Mouse (Mus musculus) left cerebral cortex, adult 11 months (tissue): ENCODE data around the gene Slc36a3.
"Not testable (repeated sequence)": the region's sequence is repeated elsewhere in the genome, so short reads cannot be mapped to it uniquely, and the experiment has no call there.

Experiments used
- DNase-seq: peaks from one replicate; pipeline ENCODE4 v3.0.0; 2022; ENCODE audit warnings: low spot score

Slc36a3 gene

DNA sequence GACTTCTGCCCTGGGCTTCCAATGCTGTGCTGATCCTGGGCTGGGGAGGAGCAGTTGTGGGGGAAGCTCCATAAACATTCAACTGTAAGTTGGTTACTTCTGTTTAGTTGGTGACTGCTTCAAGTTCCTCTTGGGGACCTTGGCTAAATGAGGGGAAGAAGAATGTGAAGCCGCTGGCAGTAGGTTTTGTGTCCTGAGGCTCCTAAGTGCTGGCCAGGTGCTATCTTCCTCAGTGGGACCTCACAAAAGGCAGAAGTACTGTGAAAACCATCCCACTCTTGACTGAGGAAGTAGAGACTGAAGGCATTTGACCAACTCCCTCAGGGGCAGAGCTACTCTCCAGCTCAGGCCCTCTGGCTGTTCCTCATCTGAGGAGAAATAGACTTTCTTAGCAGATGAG is 44.9 kb downstream of the Slc36a3 start:
- DNase-seq: no peak

DNA sequence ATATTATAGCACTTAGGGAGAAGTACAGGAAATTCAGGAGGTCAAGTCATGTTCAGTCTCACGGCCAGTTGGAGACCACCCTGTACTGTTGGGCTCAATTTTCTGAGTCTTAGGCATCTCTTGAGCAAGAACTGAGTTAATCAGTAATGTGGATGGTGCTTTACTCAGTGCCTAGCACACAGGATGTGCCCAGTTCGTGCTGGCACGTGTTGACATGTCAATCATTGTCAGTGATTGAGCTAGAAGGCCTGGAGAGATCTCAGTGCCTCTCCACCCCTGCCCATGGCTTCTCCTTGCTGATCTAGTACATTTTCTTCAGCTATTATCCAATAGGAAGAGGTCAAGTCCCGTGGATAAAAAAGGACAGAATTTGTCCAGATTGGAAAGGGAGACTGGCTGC is 46.1 kb downstream of the Slc36a3 start:
- DNase-seq: no peak

DNA sequence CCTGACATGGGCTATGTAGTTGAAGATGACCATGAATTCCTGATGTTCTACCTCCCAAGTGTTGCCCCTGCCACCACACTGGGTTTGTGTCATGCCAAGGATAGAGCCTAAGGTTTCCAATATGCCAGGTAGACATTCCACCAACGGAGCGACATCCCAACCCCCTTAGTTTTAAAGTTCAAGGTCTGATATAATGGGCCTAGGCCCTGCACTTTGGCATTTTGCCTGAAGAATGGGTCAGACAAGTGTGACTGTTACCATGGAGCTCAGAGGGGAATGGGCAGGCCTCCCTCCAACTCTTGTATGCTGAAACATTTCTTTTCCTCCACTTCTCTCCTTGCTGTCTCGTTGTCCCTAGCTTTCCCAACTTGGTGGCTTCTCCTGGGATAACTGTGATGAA is 48.3 kb downstream of the Slc36a3 start:
- no peak for DNase-seq

DNA sequence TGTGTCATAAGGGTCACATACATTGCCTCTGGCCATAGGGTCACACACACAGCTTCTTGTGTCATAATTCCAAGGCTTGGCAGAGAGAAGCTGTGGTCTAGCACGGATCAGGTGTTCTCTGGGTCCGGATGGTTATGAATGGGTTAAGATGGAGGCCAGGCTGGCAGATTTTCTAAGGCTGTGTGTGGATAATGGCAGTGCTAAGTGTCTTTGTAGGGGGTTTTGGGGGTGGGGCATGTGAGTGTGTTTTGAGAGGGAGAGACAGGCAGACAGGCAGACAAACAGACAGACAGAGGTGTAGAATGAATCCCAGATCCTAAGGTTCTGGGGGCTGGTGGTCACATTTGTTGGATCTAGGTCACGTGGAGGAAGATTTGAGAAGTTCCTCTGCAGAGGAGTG is 49.5 kb downstream of the Slc36a3 start:
- DNase-seq: no peak

DNA sequence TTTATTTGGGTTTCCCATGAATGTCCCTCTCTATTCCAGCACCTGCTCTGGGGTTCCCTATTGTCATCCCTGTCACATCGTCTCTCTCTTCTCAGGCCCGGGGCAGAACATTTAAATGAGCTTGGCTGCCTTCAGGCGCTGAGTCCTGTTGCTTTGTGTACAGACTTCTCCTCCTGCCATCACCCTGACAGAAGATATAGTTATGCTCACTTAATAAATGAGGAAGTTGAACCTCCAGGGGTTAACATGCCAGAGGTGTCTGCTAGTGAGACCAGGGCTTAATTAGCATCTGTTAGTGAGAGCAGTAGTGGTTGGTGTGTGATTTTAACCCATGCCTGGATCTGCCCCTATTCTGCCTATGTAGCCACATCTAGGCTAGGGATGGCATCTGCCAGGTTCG is 51.6 kb downstream of the Slc36a3 start:
- DNase-seq: no peak

DNA sequence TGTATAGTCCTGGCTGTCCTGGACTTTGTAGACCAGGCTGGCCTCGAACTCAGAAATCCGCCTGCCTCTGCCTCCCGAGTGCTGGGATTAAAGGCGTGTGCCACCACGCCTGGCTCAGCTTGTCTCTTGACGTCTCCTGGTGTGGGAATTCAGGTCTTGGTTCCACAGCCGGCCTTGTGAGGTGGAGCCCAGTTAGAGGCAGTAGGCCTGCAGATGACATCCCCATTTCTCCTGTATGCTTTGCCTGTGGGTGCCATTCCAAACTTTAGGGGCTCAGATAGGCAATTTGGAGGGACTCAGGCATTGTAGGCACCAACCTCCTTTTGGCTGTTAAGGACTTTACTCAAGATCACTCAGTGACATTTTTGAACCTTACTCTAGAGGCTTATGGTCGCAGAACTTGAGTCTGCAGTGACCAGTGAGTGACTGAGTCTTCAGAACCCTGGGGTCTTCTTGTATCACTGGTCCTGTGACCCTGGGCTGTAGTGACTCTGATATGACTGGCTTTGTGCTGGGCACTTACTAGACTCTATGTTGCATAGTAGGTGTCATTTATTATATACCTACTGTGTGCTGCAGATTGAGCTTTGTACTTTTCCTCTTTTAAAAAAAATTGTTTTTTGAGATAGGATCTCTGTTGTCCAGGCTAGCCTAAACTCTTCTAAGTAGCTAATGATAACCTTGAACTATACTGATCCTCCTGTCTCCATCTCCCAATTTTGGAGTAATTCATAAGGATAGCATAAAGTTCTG is 52.3 kb downstream of the Slc36a3 start:
- no peak for DNase-seq

DNA sequence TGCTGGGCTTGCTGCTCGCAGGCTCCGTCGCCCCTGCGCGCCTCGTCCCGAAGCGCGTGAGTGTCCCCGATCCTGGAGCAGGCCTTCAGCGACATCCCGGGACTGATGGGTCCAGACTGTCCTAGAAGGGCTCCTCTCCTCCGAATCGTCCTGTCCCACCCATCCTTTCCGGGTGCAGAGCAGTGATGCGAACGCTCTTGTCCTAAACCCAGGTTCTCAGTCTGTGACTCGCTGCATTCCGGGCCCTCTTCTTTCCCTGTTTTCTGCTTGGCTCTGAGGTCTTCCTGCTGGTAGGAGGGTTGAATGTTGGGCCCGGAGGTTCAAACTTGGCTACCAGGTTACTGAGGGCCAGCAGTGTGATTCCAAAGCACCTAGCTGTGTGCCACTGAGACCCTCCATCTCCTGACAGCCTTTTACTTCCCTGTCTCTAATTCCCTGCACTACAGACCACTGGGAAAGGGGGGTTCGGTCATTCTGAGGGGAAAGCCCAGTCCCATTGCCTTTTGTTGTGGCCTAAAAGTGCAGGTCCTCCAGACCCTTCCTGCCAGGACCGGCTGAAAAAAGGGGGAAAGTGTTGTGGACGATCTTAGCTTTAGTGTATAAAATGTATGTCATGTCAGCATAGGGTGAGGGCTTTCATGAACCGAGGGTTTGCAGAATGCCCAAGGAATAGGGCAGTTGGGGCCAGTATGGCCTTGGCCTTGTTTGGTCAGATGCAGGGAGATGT is 53.2 kb downstream of the Slc36a3 start:
- no peak for DNase-seq

DNA sequence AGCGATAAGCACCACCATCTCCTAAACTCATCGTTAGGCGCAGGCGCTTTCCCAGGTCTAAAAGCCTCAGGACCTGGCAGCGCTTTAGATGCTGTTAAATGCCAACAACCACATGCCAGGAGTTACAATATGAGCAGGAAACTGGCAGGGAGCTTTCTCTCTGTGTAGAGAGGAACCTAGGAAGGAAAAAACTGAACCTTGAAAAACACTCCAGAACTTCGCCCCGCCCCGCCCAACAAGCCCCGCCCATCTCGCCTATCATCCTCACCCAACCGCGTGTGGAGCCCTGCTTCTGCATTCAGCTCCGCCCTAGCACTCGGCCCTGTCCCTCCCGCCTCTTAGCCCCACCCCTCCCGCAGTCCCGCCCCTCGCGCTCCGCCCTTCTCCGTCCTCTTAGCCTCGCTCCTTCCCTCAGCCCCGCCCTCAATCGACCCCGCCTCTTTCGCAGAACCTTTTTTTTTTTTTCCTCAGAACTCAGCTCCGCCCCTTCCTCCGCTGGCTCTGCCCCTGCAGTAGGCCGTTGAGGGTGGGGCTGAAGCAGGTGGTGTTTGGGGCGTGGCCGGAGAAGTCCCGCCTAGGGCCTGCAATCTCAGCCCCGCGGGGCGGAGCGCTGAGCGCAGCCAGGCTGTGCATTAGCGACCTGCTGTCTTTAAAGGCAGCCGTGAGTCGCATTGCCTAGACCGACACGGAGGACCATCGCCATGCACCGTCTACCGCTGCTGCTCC is 53.9 kb downstream of the Slc36a3 start, which contains the start of gene Gm2a:
TSS of gene Gm2a (plus strand) at position 653 of the 726 bp plus-strand sequence.
- DNase-seq: peak; percentile 93

DNA sequence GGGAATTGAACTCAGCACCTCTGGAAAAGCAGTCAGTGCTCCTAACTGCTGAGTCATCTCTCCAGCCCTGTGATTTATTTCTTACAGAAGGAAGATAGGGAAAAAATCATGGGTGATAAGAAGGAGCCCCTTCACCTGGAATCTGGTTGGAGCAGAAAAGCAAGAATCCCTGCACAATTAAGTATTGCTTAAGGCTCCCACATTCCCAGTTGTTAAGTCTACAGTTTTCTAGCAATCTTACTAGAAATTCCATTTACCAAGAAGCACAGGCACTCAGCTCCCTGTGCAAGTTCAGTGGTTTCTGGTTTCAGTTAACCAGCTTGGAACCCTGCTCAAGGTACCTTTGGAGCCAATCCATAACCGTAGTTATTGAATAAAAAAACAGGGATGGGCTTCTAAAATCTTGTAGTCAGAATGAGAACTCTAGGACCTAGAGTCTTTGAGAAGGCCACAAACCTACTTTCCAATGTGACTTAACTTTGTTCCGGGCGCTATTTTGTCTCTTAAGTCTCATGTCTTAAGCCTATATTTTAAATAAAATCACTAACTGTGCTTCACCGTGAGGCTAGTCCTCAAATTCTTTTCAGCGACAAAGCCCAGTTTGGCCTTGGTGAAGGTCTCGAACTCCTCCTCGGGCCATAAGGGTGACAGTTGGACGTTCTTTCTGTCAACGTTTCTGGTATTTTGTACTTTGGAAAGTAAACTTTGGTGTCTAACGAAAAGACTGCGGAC is 54.6 kb downstream of the Slc36a3 start:
- no peak for DNase-seq

DNA sequence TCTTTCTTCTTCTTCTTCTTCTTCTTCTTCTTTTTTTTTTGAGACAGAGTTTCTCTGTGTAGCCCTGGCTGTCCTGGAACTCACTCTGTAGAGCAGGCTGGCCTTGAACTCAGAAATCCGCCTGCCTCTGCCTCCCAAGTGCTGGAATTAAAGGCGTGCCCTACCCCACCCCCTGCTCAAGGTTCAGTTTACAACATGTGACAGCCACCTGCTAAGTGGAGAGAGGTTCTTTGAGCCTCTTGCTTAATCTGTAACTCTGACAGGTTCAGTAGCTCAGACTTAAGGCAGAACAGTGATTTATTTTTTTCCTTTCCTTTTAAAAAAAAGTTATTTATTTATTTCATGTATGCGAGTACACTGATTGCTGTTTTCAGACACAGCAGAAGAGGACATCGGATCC is 55.2 kb downstream of the Slc36a3 start:
- DNase-seq: not testable (repeated sequence)

DNA sequence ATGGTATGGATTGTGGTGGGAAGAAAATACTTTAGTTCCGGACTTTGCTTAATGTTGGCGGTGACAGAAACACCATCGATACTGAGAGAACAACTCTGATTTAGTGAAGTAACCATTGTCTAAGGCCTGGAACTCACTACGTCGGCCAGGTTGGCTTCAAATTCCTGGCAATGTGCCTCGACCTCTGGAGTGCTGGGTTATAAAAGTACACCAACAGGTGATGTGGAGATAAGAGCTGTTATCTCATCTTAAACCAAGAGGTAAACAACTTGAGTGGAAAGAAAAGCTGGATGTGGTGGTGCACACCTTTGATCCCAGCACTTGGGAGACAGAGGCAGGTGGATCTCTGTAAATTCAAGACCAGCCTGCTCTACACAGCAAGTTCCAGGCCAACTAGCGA is 58.4 kb downstream of the Slc36a3 start:
- no peak for DNase-seq

DNA sequence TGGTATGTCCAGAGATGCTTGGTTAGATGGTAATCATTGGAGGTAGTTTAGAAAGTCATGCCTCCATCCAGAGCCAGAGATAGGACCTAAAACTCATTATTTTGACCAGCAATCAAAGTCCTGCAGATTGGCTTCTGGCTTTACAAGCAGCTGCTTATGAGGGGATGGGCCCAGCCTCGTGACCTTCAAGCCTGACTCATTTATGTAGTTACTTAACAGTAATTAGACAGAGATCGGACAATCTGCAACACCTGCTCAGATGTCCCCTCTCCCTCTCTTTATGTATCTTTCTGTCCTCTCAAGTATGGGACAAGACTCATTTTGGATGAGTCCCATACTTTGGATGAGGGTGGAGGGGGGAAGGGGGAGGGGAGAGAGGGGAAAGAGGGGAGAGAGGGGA is 61.6 kb downstream of the Slc36a3 start:
- DNase-seq: no peak

DNA sequence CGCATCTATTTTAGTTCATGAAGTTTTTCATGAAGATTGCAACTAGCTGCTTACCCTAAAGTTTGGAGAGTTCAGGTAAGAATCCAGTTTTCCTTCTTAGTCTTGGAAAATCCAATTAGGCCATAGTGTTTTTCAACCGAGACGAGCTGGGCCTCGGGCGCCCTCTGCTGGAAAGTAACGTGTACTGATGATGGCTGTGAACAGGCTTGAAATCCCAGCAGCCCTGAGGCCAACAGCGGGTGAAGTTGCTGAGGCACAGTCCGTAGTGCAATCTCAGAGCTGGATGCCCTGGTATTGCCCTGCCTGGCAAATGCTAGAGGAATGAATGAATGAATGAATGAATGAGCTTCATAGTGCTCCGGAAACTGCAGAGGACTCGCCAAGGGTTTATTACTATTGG is 64.5 kb downstream of the Slc36a3 start:
- no peak for DNase-seq

DNA sequence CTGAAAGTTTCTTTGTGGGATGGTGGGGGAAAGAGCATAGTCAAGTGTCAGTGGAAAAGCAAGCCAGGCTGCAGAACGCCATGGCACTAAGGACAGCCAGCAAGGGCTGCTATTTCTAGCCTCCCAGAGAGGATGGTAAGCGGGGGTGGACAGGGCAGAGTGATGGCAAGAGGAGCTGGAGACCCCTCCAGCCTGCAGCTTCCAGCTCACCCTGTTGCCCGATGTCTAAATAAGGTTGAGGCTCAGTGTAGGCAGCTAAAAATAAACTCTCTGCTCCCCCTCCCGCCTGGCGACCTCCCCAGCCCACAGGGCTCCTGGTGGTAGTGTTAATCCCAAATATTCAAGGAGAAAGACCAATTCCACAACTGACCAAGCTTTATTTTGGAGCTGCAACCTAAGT is 66.1 kb downstream of the Slc36a3 start:
- DNase-seq: no peak

DNA sequence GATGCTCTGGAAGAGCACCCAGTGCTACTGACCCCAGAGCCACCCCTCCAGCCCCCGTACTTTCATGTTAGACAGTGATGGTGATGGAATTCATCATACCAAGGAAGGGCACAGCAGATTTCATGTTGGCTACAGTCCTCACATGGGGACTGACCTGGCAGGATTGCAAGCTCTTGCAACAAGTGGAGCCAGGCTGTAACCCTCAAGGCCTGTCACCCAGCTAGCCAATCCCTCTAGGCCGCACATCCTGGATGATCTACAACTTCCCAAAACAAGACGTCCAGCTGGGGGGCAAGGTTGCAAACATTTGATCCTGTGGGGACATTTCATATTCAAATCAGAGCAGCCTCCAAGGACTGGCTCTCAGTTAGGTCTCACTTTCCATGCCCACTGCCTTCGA is 66.9 kb downstream of the Slc36a3 start:
- no peak for DNase-seq

DNA sequence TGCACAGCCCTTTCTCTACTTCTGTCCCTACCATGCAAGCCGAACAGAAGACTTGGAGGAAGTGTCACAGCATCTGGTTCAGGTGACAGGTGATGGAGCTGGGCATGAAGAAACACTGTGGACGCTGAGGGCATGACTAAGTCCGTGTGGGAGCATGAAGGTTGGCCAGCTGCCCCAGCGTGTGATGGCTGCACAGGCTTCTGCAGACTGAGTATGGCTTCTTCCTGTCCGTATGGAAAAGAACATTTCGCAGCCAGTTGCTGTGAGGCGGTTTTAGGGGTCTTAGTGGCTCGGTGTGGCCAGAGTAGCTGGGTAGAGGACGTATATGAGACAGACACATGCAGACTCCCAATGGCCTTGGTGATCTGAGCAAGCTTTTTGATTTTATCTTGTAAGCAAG is 70.3 kb downstream of the Slc36a3 start:
- DNase-seq: no peak

DNA sequence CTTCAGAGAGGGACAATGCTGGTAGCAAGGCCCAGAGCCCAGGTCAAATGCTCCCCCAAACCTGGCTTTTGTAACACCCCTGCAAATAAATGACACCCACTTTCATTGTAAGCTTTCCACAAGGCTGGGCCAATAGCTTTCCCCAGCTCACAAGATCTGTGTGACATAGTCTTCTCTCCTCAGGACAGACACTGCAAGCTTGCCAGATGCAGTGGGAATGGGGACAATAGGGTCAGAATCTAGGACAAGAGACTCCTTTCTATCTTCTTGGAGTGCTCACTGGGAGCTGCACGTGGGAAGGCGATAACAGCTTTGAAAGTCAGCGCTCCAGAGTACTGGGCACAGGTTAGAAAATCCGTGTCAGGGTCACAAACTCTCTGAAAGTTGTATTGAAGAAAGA is 72.3 kb downstream of the Slc36a3 start:
- no peak for DNase-seq

DNA sequence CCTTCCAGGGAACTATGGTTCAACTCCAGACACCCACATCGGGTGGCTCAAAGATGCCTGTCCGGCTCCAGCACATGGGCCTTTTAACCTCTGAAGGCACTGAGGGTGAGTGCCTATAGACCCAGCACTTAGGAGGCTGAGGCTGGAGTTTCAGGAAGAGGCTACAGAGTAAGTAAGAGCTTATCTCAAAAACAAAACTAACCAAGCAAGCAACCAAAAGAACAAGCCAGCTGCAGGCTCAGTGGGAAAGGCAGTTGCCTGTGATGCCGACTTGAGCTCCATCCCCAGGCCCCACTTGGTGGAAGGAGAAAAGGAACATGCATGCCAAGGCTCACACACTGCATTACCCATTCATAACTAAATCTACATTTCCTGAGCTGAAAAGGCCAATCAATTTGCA is 73.0 kb downstream of the Slc36a3 start:
- no peak for DNase-seq

DNA sequence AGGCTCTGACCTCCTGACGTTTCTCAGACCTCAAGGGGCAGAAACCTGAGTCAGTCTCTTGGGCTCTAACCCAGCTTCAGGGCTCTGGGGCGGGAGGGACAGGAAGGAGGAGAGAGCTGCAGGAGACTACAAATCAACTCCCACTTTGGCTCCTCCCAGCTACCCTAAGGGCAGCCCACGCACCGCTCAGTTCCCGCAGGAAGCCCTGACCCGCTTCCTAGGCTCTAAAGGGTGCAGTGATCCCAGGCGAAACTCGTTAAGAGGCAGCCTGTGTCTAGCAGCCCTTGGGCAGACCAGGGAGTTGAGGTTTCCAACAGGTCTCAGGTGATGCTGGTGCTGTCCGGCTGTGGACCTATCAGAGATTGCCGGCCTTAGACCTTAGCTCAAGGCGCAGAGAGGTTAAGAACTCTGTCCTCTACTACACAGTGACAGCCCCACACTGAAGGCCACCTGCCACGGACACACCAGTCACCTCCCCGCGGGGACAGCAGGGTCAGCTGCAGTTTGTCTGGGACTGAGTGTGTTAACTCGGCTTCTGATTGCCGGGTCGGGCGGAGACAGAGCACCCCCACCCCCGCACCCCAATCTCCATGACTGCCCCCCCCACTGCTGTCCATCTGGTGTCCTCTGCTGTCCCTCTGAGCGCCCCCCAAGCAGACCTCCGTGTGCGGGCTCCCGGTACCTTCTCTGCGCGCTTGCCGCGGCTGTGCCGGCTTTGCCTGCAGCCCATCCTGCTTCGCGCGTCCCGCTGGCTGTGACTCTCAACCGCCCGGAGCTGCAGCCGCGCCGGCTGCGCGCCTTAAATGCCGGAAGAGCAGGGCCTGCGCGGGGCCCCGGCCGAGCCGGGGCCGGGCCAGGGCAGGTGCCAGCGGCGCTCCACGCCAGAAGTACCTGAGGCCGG is 73.9 kb downstream of the Slc36a3 start, which contains the start of gene Ccdc69:
TSS of gene Ccdc69 (minus strand) at position 801 of the 901 bp plus-strand sequence.
- DNase-seq: no peak

DNA sequence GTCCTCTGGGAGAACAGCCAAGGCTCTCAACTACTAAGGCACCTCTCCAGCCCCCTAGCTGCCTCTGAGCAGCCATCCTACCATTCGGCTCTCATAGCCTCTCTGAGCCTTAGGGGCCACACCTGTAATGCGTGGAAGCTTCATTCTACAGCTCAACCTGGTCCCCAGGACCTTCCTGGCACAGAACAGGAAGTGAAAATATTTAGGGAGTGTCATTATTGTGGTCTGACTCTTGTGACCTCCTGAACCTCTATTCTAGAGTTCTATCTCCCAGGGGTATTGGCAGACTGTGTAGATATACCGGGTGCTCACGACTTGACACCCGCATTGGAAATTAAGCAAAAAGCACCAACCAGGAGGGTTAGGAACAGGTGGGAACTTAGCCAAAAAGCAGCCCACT is 75.3 kb downstream of the Slc36a3 start:
- DNase-seq: no peak

DNA sequence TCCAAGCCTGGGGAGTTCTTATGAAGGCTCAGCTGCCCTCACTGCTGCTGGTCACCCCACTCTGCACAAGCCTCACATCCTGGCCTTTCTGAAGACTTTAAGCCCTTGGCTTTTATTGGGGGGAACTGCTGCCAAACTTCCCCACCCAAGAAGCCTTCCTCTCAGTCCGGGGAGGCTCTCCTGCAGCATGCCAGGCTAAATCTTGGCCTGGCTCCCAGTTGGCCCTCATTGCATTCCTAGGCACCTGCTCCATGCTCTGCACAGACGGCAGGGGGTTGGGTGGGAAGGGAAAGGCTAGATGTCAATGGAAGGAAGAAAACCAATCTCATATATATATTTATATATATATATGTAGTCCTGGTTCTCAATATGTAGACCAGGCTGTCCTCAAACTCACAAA is 75.9 kb downstream of the Slc36a3 start:
- no peak for DNase-seq
